Mouse (Mus musculus): ENCODE measurements around the gene Slc1a3. TPM values are rescaled to one million over a fixed set of nuclear protein-coding genes. Genes with fewer than 3 reads are reported as not detected.
"Not testable (repeated sequence)": the region's sequence is repeated elsewhere in the genome, so short reads cannot be mapped to it uniquely, and the experiment has no call there.

Gene Slc1a3
- polyA plus RNA-seq, 1 experiment from 2014 or later = 0.13 TPM

DNA sequence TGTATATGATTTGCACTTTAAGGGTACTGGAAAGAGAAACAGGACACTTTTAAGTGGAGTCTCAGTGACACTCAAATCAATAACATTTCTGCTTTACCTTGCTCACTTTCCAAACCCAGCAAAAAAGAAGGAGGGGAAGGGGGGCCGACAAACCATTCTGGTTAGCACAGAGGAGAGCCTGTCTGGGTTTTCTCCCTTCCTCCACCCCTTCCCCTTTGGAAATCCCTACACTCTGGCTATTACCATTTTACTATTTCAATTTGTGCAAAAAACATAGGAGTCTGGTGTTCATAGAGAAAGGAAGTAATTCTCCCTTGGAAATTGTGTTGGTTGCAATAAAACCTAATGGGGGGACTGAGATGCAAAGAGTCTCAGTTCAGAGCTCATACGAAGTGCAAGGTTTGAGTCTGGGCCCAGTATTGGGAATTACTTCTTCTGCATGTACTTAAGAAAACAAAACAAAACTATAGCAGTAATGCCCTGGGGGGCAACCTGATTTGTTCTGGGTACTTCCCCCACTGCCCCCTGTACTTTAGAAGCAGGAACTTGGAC, 1.9 kb upstream of the Slc1a3 start:
- Histone ChIP-seq H3K36me3 (replicated peaks; ENCODE audit: insufficient read depth, low read length) (no peaks in the 10 kb centered on the region), H3K27ac (ENCODE audit: low read depth) (no peak overlapping the region), H3K4me2 (ENCODE audit: low read depth, low read length) (no peak overlapping the region), H3K27me3 (ENCODE audit: insufficient read depth, low read length) (peaks cover 14% of the 10 kb centered on the region), H3K9me3 (ENCODE audit: low read length) (no peaks in the 10 kb centered on the region), H3K4me3 (ENCODE audit: low read depth, low read length) (no peak overlapping the region), H3K4me1 (ENCODE audit: insufficient read depth) (peaks cover 5% of the 10 kb centered on the region; the same call in 1 of the 2 replicates), H3K9ac (replicated peaks) (no peak overlapping the region)
- ATAC-seq (no peak), DNase-seq (no peak)
- 58% methylated on average over 2 of the region's 2 CpGs for WGBS (ENCODE audit: insufficient replicate concordance)
- no peak for TF ChIP-seq EP300 (IDR thresholded peaks at IDR 0.05; ENCODE audit: low read depth)
- no peak for TF ChIP-seq CTCF (IDR thresholded peaks at IDR 0.05; ENCODE audit: low read depth)

DNA sequence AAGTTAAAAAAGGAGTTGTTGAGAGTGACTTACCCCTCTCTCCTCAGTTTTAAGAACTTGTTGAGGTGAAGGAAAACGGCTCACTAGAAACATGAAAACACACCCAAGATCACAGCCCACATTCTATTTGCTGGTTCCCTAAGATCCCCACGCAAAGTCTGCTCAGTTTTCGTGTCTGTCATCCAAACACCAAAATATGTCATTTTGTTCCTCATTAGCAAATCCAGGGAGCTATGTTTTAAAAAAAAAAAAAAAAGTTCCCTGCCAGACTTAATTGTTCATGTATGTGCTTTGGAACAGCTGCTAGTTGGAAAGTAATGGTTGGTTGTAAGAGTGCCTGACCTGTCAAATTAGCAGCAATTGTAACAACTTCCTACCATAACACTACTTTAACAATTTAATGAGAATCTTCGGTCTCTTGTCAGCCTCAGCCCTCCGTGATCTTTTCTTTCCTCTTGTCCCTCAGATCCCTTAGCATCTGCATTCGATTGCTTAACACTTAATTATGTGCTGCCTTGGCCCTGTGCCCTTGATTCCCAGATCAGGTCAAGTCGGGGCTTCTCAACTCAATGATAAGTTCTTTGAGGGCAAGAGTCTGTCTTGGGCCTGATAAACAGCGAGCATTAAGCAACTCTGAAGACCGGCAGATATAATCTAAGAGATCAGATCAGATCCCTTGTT, 1.2 kb upstream of the Slc1a3 start:
- 51% methylated on average over 9 of the region's 9 CpGs for WGBS (ENCODE audit: insufficient replicate concordance)
- peaks cover 5% of the 10 kb centered on the region; the same call in 1 of the 2 replicates for H3K4me1 ChIP-seq (ENCODE audit: insufficient read depth)
- H3K27me3 ChIP-seq (ENCODE audit: insufficient read depth, low read length) = peaks cover 14% of the 10 kb centered on the region
- no peaks in the 10 kb centered on the region for H3K9me3 ChIP-seq (ENCODE audit: low read length)
- H3K9ac ChIP-seq (replicated peaks) = no peak overlapping the region
- no peak for ATAC-seq
- H3K4me3 ChIP-seq (ENCODE audit: low read depth, low read length) = no peak overlapping the region
- no peak for DNase-seq
- TF ChIP-seq EP300 (IDR thresholded peaks at IDR 0.05; ENCODE audit: low read depth) (no peak), CTCF (IDR thresholded peaks at IDR 0.05; ENCODE audit: low read depth) (no peak)
- no peak overlapping the region for H3K27ac ChIP-seq (ENCODE audit: low read depth)
- H3K36me3 ChIP-seq (replicated peaks; ENCODE audit: insufficient read depth, low read length) = no peaks in the 10 kb centered on the region
- H3K4me2 ChIP-seq (ENCODE audit: low read depth, low read length) = no peak overlapping the region

DNA sequence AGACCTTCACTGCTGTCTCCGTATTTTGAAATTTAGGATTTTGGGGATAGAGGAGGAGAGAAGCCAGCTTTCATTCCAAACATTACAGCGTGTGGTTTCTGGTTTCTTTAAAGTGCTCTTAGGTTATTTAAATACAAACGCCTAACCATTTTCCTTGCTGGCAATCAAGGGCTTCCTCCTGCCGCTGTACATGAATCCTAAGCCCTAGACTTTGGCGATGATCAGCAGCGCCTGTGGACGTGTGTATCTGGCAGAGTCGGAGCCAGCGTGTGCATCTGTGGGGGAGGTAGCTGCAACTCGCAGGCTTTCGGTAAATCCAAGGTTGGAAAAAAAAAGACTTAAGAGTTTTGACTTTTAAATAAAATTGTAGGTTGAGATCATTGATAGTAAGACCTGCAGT, 986 bp downstream of the Slc1a3 start:
- Histone ChIP-seq H3K9ac (replicated peaks) (no peak overlapping the region), H3K9me3 (ENCODE audit: low read length) (no peaks in the 10 kb centered on the region), H3K4me2 (ENCODE audit: low read depth, low read length) (peak overlapping the region; percentile 94), H3K27ac (ENCODE audit: low read depth) (no peak overlapping the region), H3K4me1 (ENCODE audit: insufficient read depth) (peaks cover 5% of the 10 kb centered on the region; the same call in 1 of the 2 replicates), H3K27me3 (ENCODE audit: insufficient read depth, low read length) (peaks cover 14% of the 10 kb centered on the region), H3K4me3 (ENCODE audit: low read depth, low read length) (peak overlapping the region; percentile 53), H3K36me3 (replicated peaks; ENCODE audit: insufficient read depth, low read length) (no peaks in the 10 kb centered on the region)
- WGBS (ENCODE audit: insufficient replicate concordance) = 6% methylated on average over 11 of the region's 11 CpGs
- TF ChIP-seq CTCF (IDR thresholded peaks at IDR 0.05; ENCODE audit: low read depth) (no peak), EP300 (IDR thresholded peaks at IDR 0.05; ENCODE audit: low read depth) (no peak)
- ATAC-seq = no peak
- DNase-seq = no peak

DNA sequence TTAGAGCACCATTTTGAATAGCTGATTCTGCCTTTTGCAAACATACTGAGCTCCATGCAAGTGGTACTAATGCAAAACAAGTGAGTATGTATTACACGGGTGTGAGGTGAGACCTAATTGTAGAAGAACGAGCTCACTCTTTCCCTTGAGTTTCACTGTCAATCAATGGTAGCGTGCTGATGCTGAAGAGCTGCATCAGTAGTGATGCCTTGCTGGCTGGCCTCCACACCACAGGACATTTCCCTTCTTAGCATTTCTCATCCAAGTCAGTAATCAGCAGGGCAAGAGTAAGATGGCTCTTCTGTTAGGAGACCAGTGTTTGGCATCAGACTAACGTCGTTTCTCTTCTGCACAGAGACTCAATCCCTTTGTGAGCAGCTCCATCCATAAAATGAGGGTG, 4.0 kb downstream of the Slc1a3 start:
- 87% methylated on average over 5 of the region's 5 CpGs for WGBS (ENCODE audit: insufficient replicate concordance)
- Histone ChIP-seq H3K4me3 (ENCODE audit: low read depth, low read length) (no peak overlapping the region), H3K36me3 (replicated peaks; ENCODE audit: insufficient read depth, low read length) (no peaks in the 10 kb centered on the region), H3K27ac (ENCODE audit: low read depth) (no peak overlapping the region), H3K4me2 (ENCODE audit: low read depth, low read length) (no peak overlapping the region), H3K9me3 (ENCODE audit: low read length) (no peaks in the 10 kb centered on the region), H3K9ac (replicated peaks) (no peak overlapping the region), H3K27me3 (ENCODE audit: insufficient read depth, low read length) (peaks cover 14% of the 10 kb centered on the region), H3K4me1 (ENCODE audit: insufficient read depth) (peaks cover 5% of the 10 kb centered on the region; the same call in 1 of the 2 replicates)
- DNase-seq (no peak), ATAC-seq (no peak)
- TF ChIP-seq CTCF (IDR thresholded peaks at IDR 0.05; ENCODE audit: low read depth) (no peak), EP300 (IDR thresholded peaks at IDR 0.05; ENCODE audit: low read depth) (no peak)

DNA sequence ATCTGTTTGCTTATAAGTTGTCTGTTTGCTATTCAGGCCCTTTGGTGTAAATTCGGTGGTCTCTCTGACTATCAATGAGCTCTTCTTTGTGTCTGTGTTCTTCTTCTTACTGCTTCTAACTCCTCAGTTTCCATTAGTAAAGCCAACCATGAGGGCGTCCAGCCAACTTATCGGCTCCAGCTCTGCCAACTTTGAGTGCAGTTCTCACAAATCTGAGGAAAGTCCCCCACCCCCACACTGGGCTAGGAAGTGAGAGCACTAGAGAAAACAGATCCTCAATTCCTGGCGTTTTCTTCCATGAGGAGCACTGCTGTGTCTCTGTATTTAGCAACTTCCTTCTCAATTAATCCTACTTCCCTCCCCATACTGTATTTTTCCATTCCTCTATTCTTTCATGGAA, 4.4 kb downstream of the Slc1a3 start:
- H3K4me2 ChIP-seq (ENCODE audit: low read depth, low read length) = no peak overlapping the region
- 60% methylated on average over 4 of the region's 4 CpGs for WGBS (ENCODE audit: insufficient replicate concordance)
- no peak overlapping the region for H3K27ac ChIP-seq (ENCODE audit: low read depth)
- no peaks in the 10 kb centered on the region for H3K36me3 ChIP-seq (replicated peaks; ENCODE audit: insufficient read depth, low read length)
- peaks cover 14% of the 10 kb centered on the region for H3K27me3 ChIP-seq (ENCODE audit: insufficient read depth, low read length)
- H3K4me1 ChIP-seq (ENCODE audit: insufficient read depth) = peaks cover 5% of the 10 kb centered on the region; the same call in 1 of the 2 replicates
- TF ChIP-seq CTCF (IDR thresholded peaks at IDR 0.05; ENCODE audit: low read depth) (no peak), EP300 (IDR thresholded peaks at IDR 0.05; ENCODE audit: low read depth) (no peak)
- DNase-seq (no peak), ATAC-seq (no peak)
- H3K9me3 ChIP-seq (ENCODE audit: low read length) = no peaks in the 10 kb centered on the region
- H3K9ac ChIP-seq (replicated peaks) = no peak overlapping the region
- no peak overlapping the region for H3K4me3 ChIP-seq (ENCODE audit: low read depth, low read length)

DNA sequence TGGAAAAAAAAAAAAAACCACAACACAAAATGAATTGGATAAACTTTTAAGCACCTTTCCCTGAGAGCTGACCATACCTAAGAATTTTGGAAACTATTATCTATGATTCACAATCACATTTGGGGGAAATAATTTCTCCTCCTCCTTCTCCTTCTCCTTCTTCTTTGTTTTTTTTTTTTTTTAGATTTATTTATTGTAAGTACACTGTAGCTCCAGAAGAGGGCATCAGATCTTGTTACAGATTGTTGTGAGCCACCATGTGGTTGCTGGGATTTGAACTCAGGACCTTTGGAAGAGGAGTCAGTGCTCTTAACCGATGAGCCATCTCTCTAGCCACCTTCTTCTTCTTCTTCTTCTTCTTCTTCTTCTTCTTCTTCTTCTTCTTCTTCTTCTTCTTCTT, 5.0 kb downstream of the Slc1a3 start:
- not testable (repeated sequence) for H3K4me3 ChIP-seq (ENCODE audit: low read depth, low read length); H3K27ac ChIP-seq (ENCODE audit: low read depth); H3K9ac ChIP-seq (replicated peaks); H3K4me1 ChIP-seq (ENCODE audit: insufficient read depth); H3K4me2 ChIP-seq (ENCODE audit: low read depth, low read length); ATAC-seq; H3K27me3 ChIP-seq (ENCODE audit: insufficient read depth, low read length); H3K9me3 ChIP-seq (ENCODE audit: low read length); DNase-seq; H3K36me3 ChIP-seq (replicated peaks; ENCODE audit: insufficient read depth, low read length)
- 84% methylated on average over 1 of the region's 1 CpGs for WGBS (ENCODE audit: insufficient replicate concordance)
